Mouse (Mus musculus): ENCODE measurements around the gene Atf6b. TPM values are rescaled to one million over a fixed set of nuclear protein-coding genes. Genes with fewer than 3 reads are reported as not detected.

The Atf6b gene
- total RNA-seq, 1 experiment from 2014 or later = 23.4 TPM

GRCm38 (mm10) chr17:34681132-34681571 lies 34.2 kb downstream of the Atf6b start:
- 0 out of 2 replicates have a peak, but pooled peaks have one; percentile 45 for ATAC-seq (replicated peaks; ENCODE audit: insufficient number of reproducible peaks, low FRiP score, low TSS enrichment, poor library complexity, severe bottlenecking)

GRCm38 (mm10) chr17:34681881-34682536 lies 35.1 kb downstream of the Atf6b start:
- no peak for ATAC-seq (replicated peaks; ENCODE audit: insufficient number of reproducible peaks, low FRiP score, low TSS enrichment, poor library complexity, severe bottlenecking)

DNA sequence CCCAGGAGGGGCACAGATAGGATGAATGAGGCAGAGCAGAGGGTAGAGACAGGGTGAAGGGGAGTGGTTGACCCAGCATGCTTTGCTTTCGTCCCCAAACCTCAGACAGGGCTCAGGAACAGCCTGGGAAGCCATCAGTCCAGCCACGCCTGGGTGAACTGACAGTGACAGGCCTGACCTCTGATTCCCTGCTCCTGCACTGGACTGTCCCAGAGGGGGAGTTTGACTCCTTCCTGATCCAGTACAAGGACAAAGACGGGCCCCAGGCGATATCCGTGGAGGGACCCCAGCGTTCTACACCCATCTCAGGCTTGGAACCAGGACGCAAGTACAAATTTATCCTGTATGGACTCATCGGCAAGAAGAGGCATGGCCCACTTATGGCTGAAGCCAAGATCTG lies 36.2 kb downstream of the Atf6b start:
- ATAC-seq (replicated peaks; ENCODE audit: insufficient number of reproducible peaks, low FRiP score, low TSS enrichment, poor library complexity, severe bottlenecking) = no peak

DNA sequence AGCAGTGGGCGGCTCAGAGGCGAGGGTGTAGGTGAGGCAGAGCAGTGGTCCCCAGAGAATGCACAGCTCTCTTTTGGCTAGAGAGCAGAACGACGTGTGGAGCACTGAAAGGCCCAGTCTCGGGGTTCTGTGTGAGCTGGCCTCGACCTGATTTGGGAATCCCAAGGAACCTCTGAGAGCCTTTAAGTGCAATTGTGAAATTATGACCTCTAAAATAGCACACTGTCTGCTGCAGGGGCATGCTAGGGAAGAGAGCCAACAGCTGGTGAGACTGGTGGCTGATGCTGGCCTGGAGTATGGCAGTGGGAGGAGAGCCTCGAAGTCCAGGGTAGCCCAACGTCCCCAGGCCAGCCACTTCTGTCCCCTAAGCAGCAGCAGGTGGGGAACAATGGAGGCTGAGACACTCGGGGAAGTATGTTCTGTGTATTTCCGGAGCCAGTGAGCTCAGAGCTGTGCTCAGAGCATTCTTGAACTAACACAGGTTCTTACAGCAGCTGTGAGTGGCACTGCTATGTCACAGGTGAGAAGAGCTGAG lies 36.8 kb downstream of the Atf6b start:
- no peak for ATAC-seq (replicated peaks; ENCODE audit: insufficient number of reproducible peaks, low FRiP score, low TSS enrichment, poor library complexity, severe bottlenecking)

DNA sequence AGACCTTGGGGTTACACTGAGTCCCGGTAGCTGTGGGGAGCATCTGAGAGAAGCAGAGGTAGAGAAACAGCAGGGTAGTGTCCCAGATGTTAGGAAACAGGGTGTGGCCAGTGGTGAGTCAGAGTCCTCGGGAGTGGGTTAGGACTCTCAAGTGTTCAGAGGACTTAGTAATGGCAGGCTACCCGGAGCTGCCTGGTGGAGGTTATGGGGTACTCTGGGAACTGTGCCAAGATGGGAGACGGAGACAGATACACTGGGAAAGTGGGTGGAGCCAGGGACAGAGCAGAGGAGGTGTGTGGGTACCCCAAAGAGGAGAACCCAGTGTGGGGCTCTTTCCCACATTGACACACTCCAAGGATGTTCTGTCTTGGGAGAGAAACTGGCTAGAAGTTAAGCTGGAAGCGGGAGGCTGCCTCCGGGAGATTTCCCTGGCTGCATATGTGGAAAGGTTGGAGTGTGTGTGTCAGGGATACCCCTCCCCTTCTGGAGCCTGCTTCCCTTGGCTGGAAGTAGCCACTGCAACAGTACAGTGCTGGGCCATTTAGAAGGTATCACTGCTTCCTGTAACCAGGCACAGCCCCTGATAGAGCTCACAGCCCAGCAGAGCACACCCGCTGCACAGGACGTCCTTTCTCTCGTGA lies 37.4 kb downstream of the Atf6b start:
- no peak for ATAC-seq (replicated peaks; ENCODE audit: insufficient number of reproducible peaks, low FRiP score, low TSS enrichment, poor library complexity, severe bottlenecking)

DNA sequence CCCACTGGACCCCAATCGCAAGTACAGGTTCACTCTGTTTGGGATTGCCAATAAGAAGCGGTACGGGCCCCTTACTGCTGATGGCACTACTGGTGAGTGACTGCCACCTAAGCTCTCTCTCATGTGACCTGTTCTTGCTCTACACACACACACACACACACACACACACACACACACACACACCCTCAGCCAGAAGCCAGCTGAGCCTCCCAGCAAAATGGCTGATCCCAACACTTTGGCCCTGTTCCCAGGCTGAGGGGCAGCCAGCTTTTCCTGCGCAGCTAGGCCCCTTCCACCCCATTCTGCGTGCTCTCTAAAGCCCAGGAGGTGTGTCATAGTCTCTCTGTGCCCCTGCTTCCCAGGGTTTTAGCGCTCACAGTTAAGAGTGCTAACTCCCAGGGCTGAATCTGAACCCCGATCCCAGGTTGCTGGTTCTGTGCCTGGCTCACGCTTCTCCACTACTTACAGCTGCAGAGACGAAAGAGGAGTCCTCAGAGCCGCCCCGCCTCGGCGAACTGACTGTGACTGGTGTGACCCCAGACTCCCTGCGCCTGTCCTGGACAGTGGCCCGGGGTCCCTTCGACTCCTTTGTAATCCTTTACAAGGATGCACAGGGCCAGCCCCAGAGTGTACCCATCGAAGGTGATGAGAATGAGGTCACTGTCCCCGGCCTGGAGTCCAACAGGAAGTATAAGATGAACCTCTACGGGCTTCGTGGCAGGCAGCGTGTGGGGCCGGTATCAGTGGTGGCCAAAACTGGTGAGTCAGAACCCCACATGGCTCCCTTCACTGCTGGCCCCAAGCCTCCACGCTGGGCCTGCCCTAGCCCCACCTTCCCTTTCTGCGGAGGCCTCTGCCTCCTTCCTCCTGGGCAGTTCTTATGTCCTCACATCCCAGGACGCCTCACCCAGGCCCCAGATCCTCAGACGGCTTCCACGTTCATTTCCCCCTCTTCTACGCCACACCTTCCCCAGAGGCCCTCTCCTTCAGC lies 38.5 kb downstream of the Atf6b start:
- peak; percentile 63 for ATAC-seq (replicated peaks; ENCODE audit: insufficient number of reproducible peaks, low FRiP score, low TSS enrichment, poor library complexity, severe bottlenecking)

DNA sequence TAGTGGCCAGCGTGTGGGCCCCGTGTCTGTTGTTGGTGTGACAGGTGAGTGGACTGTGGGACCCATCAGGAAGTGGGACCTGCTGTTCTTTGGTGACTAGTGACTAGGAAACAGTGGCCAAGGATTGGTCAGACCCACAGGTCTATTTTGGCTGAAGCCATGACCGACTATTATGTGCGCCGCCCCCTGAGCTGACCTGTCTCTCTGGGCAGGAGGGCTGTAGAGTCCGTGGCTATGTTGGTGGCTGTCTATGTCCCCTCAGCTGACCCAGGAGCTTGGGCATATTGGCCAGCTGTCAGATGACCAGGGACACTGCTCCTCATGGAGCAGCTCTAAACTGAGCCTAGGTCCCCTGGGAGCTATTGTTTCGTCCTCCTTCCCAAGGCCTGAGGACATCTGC lies 41.9 kb downstream of the Atf6b start:
- ATAC-seq (replicated peaks; ENCODE audit: insufficient number of reproducible peaks, low FRiP score, low TSS enrichment, poor library complexity, severe bottlenecking) = no peak

DNA sequence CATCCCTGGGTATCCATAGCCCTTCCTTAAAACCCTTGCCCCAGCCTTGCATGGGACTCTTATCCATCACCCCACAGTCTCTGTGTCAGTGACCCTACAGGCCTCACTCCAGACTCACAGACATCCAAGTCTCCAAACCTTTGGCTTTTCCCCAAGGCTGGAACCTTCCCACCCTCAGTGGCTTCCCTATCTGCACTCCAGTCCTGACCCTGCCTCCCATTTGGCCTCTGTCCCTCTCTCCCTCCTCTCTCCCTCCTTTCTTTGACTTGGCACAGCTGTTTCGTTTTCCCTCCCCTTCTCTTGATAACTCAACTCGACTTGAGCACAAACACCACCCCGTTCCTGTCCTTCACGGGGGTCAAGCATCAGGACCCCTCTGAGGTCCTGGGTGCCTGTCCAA lies 43.5 kb downstream of the Atf6b start:
- ATAC-seq (replicated peaks; ENCODE audit: insufficient number of reproducible peaks, low FRiP score, low TSS enrichment, poor library complexity, severe bottlenecking) = no peak

- ATAC-seq (replicated peaks; ENCODE audit: insufficient number of reproducible peaks, low FRiP score, low TSS enrichment, poor library complexity, severe bottlenecking) = no peak
Observed at GRCm38 (mm10) chr17:34692906-34693305, 46.0 kb downstream of the Atf6b start.

GRCm38 (mm10) chr17:34699575-34700408 lies 52.8 kb downstream of the Atf6b start:
- no peak for ATAC-seq (replicated peaks; ENCODE audit: insufficient number of reproducible peaks, low FRiP score, low TSS enrichment, poor library complexity, severe bottlenecking)

GRCm38 (mm10) chr17:34700671-34701071 lies 53.7 kb downstream of the Atf6b start:
- no peak for ATAC-seq (replicated peaks; ENCODE audit: insufficient number of reproducible peaks, low FRiP score, low TSS enrichment, poor library complexity, severe bottlenecking)

Other genes starting within 250 kb of the Atf6b start
- 2.6 to 4.7 TPM in 2 of 3 replicates, not detected in the other for gene BC051142, start 248.3 kb upstream of the Atf6b start, total RNA-seq (2017)
- not detected in 3 replicates for gene Btnl4, start 169.8 kb upstream of the Atf6b start, total RNA-seq (2017)
- not detected in 3 replicates for gene Btnl6, start 129.8 kb upstream of the Atf6b start, total RNA-seq (2017)
- gene Notch4, start 82.9 kb upstream of the Atf6b start, total RNA-seq (2017) = 0.29 to 0.48 TPM in 2 of 3 replicates, not detected in the other
- 64.4 to 104 TPM (median 95.5 TPM) in 3 replicates for gene Gpsm3, start 57.3 kb upstream of the Atf6b start, total RNA-seq (2017)
- 26.8 to 34.9 TPM (median 30.9 TPM) in 3 replicates for gene Pbx2, start 55.9 kb upstream of the Atf6b start, total RNA-seq (2017)
- gene Ager, start 49.3 kb upstream of the Atf6b start, total RNA-seq (2017) = 3.7 to 7.3 TPM (median 5.1 TPM) in 3 replicates
- gene Rnf5, start 43.5 kb upstream of the Atf6b start, total RNA-seq (2017) = 8.6 to 21.8 TPM (median 14.6 TPM) in 3 replicates
- gene Agpat1, start 42.9 kb upstream of the Atf6b start, total RNA-seq (2017) = 14.3 to 26.9 TPM (median 16.4 TPM) in 3 replicates
- 2.3 to 3.3 TPM (median 3.0 TPM) in 3 replicates for gene Egfl8, start 31.2 kb upstream of the Atf6b start, total RNA-seq (2017)
- gene Ppt2, start 18.6 kb upstream of the Atf6b start, total RNA-seq (2017) = 30.4 to 67.0 TPM (median 38.4 TPM) in 3 replicates
- 0.29 to 1.9 TPM (median 0.75 TPM) in 3 replicates for gene Prrt1, start 17.6 kb upstream of the Atf6b start, total RNA-seq (2017)
- 5.6 to 15.1 TPM (median 6.4 TPM) in 3 replicates for gene Fkbpl, start 2.4 kb upstream of the Atf6b start, total RNA-seq (2017)
- gene Tnxb, start 23.4 kb downstream of the Atf6b start, total RNA-seq (2017) = not detected in 3 replicates
- gene C4b, start 96.7 kb downstream of the Atf6b start, total RNA-seq (2017) = 0.19 to 0.64 TPM (median 0.19 TPM) in 3 replicates
- gene Cyp21a1, start 157.4 kb downstream of the Atf6b start, total RNA-seq (2017) = not detected in 3 replicates
- 28.8 to 49.5 TPM (median 40.0 TPM) in 3 replicates for gene Stk19, start 189.8 kb downstream of the Atf6b start, total RNA-seq (2017)
- gene Dxo, start 189.9 kb downstream of the Atf6b start, total RNA-seq (2017) = 13.2 to 57.9 TPM (median 29.1 TPM) in 3 replicates
- gene Skiv2l, start 203.1 kb downstream of the Atf6b start, total RNA-seq (2017) = 55.7 to 103 TPM (median 62.4 TPM) in 3 replicates
- gene Nelfe, start 203.2 kb downstream of the Atf6b start, total RNA-seq (2017) = 16.3 to 45.3 TPM (median 33.1 TPM) in 3 replicates
- 1.1 to 4.8 TPM (median 2.8 TPM) in 3 replicates for gene Cfb, start 215.4 kb downstream of the Atf6b start, total RNA-seq (2017)
- gene Zbtb12, start 232.3 kb downstream of the Atf6b start, total RNA-seq (2017) = 0.57 to 1.7 TPM (median 1.6 TPM) in 3 replicates
- gene Gm20547, start 234.9 kb downstream of the Atf6b start, total RNA-seq (2017) = not detected in 3 replicates